Mouse (Mus musculus) c-Kit-negative CD71-positive TER-119-positive erythroid progenitor cells, embryonic 14.5 days (primary cell): ENCODE measurements around the gene Slc16a8.

Experiments
- DNase-seq: peaks from one replicate; pipeline ENCODE4 v3.0.0-alpha.2; 2013; ENCODE audit warnings: low read depth, low spot score

Gene Slc16a8

DNA sequence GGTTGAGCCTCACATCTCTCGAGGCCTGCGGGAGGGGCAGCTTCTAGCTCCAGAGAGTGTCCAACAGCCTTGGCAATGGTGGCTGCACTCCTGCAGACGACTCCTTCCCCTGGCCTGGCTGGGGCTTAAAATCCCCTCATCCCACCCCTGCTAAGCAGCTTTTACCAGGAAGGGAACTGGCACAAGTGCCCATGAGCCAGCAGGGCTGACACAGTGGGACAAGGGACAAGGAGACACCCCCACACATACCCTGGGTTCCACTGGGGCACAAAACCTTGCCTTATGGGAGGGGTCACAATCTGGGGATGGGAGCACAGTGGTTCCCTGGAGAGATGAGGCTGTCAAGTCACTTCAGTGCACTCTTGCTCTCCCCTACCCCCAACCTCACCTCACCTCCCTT is at the start of gene Slc16a8:
TSS of gene Slc16a8 (minus strand) at position 101 of the 400 bp plus-strand sequence.
- DNase-seq, result no peak

DNA sequence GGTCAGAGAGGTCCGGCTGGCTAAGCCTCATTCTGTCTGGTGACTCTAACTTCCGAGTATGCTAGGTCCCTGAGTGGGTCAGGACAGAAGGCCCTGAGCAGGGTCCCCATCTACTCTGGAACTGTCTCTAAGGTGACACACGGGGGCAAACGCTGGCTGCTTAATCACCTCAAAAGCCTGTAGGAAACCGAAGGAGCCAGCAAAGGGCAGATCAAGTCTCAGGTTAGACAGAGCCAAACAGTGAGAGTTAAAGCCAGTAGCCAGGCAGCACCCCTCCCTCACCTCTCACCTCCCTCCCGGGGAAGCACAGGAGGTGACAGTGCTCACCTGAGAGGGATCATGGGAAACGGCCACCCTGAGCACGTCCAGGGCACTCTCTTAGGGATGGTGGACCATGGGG is 49.2 kb upstream of the Slc16a8 start:
- no peak for DNase-seq

DNA sequence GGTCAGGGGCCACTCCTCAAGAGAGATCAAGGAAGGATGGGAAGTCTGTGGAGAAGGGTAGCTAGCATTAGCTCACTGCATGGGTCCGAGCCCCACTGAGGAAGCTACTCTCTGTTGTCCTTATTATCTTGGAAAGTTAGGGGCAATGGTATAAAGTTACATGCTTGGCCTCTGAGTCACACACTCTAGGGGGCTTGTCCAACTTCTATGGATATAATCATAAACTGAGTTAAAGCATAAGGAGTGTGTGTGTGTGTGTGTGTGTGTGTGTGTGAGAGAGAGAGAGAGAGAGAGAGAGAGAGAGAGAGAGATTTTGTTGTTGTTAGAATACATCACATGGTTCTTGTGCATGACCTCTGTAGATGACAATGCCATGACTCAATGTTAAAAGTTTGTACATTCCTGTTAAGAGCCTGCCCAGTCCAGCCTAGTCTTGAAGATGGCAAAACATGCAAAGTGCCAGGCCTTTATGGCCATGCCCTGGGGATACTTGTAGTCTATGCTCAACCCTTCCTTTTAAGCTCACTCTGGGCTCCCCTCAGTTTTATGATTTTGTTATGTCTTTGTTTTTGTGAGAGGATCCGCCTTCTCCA is 45.1 kb upstream of the Slc16a8 start:
- no peak for DNase-seq

DNA sequence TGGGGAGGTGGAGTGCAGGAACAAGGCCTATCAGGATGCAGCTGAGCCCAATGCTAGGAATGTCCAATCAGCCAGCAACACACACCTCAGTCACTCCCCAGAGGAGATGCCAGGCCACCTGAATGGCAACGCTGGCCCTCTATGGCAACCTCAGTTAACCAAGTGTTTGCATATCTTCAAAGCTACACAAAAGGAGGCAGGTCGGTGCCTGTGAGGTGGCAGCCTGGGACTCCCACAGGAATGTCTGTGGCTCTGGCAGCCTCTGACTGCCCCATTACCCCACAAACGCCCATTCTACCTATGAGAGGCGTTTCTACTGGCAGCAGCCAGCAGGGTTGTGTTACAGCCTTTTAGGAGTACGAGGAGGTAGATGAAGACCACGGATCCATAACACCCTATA is 44.0 kb upstream of the Slc16a8 start:
- no peak for DNase-seq

DNA sequence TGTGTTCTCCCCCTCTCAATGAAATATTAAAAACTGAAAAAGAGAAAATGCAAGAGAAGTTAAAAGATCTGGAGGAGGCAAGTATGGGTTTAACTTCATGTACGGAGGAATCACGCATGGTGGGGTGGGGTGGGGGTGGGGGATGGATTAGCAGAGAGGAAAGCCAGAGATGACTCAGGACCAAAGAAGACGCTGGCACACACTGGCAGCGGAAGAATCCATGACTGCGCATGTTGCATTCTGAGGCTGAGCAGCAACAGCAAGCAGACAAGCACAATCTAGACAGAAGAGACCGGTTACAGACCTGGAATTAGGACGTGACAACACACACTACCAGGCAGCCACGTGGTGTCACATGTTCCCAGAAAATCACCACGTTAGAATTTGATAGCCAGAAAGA is 38.2 kb upstream of the Slc16a8 start:
- DNase-seq, result no peak

DNA sequence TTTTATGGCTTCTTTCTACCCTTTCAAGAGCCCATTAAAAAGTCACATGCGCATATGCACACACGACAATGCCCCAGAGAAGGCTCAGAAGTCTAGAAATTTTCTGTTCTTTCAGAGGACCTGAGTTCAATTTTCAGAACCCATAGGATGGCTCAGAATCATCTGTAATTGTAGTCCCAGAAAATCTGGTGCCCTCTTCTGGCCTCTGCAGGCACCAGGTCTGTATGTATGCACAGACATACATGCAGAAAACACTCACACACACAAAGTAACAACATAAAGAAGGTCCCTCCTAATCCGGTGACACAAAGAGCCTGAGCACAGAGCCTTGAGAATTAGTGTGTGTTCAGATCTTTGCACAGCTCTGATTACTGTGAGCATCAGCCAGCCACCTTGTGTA is 35.8 kb upstream of the Slc16a8 start:
- no peak for DNase-seq

DNA sequence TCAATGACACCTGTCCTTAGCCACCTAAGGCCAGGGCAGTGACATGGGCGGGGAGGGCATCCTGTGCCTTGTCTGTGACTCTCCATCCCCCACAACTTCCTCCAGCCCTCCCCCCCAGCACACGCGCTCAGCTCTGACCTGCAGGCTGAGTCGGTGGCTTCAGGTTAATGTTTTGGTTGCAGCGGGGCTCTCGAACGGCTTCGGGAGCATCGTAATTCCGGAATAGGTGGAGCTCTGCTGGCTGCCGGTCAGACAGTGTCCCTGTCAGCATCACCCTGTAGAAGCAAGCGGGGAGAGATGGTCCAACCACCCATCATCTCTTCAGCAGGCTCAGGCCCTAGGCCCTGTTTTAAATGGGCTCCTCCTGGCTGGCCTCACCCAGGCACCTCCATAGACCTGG is 34.9 kb upstream of the Slc16a8 start:
- no peak for DNase-seq

DNA sequence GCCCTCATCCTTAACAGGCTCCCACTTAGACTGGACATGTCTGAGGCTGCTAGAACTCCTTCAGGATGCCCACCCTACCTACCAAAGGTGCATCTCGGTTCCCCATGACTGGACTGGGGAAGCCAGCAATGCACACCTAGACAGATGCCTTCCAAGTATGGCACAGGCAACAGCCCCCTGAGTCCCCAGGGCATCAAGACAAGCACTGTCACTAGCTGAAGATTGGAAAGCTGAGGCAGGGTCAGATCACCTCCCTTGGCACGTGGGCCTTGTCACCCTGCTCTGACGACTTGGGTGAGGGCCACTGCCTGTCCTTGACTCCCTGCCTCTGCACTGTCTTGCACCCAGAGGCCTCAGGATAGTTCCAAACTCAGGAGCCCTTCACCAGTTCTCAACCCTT is 33.8 kb upstream of the Slc16a8 start:
- no peak for DNase-seq

DNA sequence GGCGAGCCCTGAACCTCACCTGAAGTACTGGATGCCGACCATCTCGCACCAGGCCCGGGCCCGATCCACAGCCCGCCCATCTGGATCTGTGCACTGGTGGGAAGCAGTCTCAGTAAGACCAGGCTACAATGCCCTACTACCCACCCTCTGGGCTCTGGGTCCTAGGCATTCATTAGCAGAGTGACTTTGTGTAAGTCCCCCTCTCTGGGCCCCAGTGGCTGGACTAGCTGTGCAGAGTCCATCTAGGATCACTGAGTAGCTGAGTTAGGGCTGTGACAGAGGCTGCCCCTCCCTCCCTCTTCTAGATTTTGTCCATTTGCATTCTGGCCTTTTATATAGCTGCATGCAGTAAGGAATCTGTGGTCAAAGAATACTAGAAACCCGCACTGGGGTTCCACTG is 32.5 kb upstream of the Slc16a8 start:
- DNase-seq, result no peak

DNA sequence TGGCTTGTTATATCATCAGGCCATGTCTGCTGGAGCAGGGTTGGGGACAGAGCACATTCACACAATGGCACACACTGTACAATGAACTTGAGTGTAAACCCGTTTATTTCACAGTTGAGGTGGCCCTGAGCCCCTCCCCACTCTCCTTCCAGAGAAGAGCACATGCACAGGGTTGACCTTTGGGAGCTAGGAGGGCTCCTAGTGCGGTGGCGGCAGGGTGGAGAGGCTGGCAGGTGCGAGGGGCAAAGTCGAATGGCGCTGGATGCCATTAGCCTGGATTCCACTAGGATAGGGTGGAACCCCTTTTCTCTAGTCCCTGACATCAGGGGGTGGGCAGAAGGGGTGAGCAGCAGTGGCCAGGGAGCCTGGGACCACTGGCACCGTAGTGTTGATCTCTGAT is 31.6 kb upstream of the Slc16a8 start:
- DNase-seq, result no peak

DNA sequence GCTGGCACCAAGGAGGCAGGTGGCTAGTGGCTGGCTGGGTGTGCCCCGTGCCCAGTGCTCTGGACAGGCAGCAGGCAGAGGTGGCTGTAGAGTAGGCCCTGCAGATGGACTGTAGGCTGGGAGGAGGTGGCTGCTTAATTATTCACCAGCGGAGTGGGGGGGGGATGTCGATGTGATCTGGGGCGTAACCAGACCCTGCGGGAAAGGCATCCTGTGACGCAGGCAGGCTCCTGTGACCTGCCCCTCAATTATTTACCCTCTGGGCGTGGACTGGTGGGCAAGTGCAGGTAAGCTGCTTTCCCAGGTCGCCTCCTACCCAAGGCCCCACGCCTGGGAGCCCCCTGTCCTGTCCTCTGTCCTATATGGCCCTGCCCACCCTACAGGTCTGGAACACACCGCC is 30.8 kb upstream of the Slc16a8 start, which contains the start of gene Baiap2l2:
TSS of gene Baiap2l2 (minus strand) at position 139 of the 400 bp plus-strand sequence.
- DNase-seq, result no peak

DNA sequence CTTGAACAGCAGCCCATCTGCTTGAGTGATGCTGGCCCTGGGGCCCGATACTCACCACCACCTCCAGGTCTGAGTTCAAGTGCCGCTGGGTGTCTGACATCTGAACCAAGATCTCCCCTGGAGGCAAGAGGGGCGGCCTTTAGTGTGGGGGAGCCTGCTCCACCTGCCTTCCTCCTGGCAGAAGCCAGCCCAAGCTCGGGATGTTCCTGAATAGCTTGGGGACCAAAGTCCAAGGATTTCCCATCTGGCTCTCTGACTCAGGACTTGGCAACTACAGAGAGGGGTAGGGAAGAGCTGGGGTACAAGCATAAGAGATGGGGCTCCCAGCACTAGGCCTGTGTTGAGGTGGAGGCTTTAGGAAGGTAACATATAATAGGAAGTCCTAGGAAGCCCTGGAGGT is 28.8 kb upstream of the Slc16a8 start:
- DNase-seq, result no peak

DNA sequence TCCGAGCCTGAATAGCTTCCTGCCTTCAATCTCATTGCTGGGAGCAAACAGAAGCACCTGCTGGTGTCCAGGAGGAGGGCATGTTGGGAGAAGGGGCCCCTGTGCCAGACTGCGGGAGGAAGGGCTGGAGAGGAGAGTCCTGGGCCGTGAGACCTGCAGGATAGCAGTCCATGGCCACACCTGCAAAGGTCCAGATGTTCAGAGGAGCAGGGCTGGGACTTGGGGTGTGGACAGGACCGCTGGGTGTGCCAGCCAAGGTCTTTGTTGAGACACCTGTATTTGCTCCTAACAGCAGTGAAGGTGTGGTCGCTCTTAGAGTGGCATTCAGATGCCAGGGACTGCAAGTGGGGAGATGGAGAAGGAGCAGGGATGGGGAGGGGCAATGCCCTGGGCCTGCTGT is 27.9 kb upstream of the Slc16a8 start:
- no peak for DNase-seq

DNA sequence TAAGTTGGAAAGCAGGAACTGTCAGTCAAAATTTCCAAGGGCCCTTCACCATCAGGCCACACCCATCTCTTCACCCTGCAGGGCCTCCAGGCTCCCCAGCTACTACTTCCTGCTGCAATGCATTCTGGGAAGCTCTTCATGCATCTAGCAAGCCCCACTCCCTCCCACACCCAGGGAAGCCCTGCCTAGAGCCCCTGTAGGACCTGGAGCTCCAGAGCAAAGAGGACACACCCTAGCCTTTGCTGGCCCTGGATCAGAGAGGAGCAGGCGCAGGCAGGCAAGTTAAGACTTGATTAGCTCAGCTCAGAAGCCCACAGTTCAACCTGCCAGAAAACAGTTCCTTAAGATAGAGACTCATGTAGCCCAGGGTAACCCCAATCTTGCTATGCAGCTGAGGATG is 26.8 kb upstream of the Slc16a8 start:
- DNase-seq, result peak; percentile 57

DNA sequence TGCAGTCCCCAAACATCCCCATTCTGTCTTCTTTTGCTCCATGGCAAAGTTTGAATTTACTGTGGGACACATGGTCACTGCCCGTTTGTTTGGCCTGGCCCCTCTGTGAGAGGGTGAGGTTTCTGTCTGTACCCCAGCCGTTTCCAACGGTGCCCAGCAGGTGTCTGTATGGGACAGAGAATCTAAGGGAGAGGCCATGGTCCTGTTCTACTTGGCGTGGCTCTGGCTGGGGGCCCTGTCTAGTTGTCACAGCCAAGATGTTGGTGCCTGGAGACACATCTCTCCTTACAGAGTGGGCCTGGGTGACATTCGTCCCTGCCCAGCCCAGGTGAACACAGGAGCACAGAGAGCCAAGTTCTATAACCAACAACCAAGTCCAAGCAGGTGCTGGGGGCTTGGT is 26.3 kb upstream of the Slc16a8 start:
- DNase-seq, result no peak

DNA sequence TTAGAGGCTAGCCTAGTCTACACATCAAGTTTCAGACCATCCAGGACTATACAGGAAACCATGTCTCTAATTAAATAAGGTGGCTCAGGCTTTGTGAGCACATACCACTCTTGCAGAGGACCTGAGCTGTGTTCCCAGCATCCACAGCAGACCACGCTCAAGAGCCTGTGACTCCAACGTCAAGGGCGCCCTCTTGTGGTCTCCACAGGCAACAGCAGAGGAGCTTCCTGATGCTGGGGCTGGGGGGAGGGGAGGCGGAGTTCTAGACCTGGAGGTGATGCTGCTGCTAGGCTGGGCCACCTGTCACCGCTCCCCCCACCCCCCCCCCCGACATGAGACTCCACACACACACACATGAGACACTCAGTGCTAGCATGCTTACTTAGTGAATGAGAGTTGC is 25.6 kb upstream of the Slc16a8 start:
- DNase-seq, result peak; percentile 40

DNA sequence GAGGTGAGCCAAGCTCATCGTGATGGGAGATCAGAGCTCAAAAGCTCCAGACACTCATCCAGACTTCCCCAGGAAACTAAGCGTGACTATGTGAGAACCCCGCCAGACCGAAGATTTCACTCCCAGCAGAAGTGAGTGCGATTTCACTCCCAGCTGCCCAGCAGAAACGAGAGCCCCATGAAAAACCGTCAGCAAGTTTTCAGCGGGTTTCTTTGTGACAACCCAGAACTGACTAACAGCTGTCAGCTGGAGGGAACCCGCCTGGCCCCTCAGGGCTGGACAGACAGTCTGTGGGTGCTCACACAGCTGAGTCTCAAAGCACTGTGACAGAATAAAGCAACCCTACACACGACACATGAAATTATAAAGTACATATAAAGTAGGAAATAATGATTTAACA is 23.2 kb upstream of the Slc16a8 start:
- no peak for DNase-seq

DNA sequence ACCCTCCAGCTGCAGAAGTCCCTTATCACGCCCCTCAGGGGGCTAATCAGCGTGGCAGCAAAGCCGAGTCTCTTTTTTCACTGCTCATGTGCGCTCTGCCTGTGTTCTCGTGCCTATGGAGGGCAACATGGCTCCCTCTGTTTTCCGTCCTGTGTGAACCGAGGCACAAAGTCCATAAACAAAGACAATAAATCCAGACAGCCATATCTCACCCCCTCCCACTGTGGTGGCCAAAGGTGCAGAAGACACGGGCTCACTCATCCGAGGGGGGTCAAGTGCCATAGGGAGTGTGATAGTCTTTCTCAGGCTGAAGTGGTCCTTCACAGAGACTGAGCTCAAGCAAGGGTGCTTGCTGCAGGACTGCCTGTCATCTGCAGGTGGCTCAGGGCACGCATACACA is 18.5 kb upstream of the Slc16a8 start:
- no peak for DNase-seq

DNA sequence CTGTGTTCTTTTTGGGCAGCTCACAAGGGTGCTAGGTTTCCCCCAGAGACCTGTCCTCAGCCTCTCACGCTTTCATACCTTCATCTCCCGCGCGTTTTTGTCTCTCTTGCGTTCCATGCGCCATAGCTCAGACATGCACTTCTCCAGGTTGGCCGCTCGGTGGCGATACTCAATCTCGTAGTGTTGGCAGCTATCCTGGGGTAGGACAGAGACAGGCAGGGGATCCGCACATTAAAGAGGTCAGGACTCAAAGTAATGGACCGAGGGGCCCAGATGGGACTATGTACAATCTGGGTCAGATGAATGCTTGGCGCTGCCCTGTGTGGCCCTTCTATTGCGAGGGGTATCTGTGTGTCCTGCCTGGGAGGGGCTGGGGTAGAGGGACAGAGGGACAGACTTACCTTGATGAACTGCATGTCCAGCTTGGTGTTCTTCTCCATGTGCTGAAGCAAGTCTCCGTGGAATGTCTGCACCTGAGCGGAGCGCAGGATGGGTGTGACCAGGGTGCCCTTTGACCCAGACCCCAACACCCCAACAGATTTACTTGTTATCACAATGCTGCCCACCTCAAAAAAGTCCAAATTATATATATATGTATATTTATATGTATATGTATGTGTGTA is 16.7 kb upstream of the Slc16a8 start:
- no peak for DNase-seq

DNA sequence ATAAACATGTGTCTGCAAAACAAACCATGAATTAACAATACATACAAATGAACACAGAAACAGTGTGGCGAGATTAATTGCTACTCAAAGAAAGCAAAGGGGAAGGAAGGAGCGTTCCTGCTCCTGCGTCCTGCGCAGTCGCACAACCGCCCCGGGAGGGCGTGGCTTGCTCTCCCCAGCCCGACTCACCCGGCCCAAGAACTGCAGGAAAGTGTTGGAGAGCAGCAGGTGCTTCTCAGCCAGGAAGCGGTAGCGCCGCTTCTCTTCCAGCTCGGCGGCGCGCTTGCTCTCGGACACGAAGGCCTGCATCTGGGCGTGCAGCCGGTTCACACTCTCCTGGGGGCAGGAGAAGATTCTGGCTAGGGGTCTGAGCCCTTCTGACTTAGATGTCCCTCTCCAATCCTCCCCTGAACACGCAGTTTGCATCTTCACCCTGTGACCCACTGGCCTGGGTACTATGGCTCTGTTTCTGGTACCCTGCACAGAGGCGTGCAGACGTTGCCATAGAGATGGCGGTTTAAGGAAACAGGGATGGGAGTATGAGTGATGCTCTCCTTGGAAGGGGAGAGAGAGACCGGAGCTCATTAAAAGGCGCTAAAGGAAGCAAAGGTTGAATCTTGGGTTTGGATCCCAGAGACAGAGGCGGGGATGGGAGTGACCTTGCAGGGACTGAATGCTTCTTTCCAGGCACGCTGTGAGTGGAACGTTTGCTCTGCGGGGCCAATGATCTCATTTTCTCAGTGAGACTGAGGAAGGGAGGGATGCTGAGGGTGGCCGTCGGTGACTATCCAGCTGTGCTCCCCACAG is 16.0 kb upstream of the Slc16a8 start:
- no peak for DNase-seq

DNA sequence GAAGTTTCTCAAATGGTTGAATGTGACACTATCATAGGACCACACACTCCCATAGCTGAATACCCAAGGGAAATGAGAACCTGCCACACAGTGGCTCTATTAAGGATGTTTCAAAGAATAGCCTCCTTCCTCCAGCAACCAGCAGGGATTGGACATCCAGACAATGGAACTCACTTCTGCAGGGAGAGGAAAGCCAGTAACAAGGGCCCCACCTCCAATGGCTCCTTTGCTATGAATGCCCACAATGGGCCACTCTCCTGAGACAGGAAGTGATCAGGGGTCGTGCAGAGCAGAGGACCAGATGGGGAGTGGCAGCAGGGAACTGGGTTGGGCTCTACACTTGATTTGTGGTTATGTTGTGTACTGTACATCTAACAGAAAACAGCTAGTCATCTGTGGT is 14.0 kb upstream of the Slc16a8 start:
- DNase-seq, result no peak

DNA sequence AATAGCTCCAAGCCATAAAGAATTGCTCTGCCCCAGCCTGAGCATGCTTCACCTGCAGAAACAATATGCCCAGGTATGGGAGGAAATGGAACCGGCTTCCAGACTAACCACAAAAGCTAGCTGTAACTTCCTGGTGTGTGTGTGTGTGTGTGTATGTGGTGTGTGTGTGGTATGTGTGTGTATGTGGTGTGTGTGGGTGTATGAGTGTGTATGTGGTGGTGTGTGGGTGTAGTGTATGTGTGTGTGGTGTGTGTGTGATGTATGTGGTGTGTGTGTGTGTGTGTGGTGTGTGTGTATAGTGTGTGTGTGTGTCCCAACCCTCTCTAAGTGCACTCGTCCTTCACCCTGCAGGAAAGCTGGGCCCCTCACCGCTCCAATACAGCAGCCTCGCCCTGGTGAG is 10.8 kb upstream of the Slc16a8 start:
- no peak for DNase-seq

DNA sequence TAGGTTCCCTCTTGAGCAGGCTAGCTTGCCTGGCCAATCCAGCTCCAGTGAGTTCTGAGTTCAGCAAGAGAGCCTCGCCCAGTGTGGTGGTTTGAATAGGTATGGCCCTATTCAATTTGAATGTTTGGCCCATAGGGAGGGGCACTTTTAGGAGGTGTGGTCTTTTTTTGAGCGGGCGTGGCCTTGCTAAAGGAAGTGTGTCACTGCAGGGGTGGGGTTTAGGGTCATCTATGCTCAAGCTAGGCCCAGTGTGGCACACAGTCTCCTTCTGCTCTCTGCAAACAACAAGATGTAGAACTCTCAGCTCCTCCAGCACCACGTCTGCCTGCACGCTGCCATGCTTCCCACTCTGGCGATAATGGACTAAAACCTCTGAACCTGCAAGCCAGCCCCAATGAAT is 9.2 kb upstream of the Slc16a8 start:
- no peak for DNase-seq
